Mouse (Mus musculus) embryonic fibroblast, embryonic 13.5 days (primary cell): Measurements from ENCODE around the gene Adamts17.

Source experiments
- CTCF ChIP-seq: IDR thresholded peaks from 2 replicates; pipeline ENCODE4 v1.5.1; 2011; ENCODE audit warnings: mild to moderate bottlenecking, control low read depth, low read length, moderate library complexity, borderline replicate concordance; ENCODE audit not compliant: insufficient read depth
- POLR2A ChIP-seq: IDR thresholded peaks from 2 replicates; pipeline ENCODE4 v1.6.1; 2011; ENCODE audit warnings: low read depth, mild to moderate bottlenecking, control low read depth, low read length, moderate library complexity

DNA sequence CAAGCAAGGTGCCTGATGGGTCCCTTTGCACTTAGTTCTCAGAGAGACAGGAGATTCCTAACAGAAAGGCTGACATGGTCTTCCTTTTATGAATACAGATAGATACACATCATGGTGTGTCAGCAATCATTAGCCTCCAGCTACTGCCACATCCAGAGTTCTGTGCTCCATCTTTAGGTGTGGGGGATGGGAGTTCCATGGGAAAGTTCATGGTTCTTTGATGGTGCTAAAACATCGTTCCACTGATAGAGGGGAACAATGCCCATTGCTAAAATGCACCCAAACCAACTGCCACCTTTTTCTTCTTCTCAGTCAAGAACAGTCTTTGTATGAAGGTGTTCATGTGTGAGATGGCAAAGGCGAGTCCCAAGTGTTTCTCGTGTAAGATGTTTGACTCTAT is 215.3 kb downstream of the Adamts17 start:
- no peak for TF ChIP-seq CTCF
- TF ChIP-seq POLR2A, result no peak
